Mouse (Mus musculus) mouse trophoblast stem cell (cell line): Measurements from ENCODE around the gene Stx5a.

ENCODE experiments used
- in situ Hi-C, 2 experiments: fragments of 300-500 bp; cut with MseI, MboI; formaldehyde crosslinking; loops; 2 replicates in 1 of 2; 3 replicates in 1 of 2; pipeline ENCODE4 v1.15.1; 2025

Stx5a gene

DNA sequence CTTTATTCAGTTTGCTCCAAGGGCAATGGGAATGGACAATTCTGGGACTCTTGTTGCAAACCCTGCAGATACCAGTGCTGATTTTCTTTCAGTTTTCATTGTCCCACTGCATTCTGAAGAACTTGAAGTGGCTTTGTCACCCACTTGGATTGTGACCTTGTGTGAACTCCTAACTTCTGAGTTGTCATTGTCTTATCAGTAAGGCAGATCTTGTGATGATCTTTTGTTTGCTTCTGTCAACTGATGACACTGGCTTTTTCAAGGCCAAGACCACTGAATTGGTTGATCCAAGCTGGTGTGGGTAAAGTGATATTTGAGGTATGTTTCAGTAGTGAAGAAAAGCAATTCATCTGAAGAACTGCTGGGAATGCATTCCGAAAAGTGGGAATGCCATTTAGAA lies 4.2 kb downstream of the Stx5a start:
- in situ Hi-C loops, result no loop called here

GRCm38 (mm10) chr19:8747368-8747767 lies 6.2 kb downstream of the Stx5a start:
- in situ Hi-C loops, result no loop called here

DNA sequence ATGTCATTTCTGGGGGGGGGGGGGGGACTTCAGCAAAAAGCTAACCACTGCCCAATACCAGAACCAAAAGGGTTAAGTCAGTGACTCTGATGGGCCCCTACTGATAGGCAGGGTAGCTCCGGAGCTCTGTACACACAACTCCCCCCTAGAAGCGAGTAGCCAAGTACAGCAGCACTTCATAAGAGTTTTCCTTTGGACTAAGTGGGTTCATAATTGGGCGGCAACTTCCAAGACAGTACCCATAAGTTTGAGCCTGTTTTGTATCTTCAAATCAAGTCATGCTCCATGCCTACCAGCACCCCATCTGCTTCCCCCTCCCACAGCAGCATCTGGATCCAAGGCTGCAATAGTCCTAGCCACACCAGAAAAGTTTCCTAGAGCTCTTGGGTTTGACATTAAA lies 14.4 kb downstream of the Stx5a start:
- in situ Hi-C loops, result no loop called here

- in situ Hi-C loops, result no loop called here
Measured at GRCm38 (mm10) chr19:8756635-8757387, 15.6 kb downstream of the Stx5a start, which contains the start of gene Nxf1. TSS of gene Nxf1 (plus strand) at chr19:8757073.

GRCm38 (mm10) chr19:8757471-8757998 lies 16.3 kb downstream of the Stx5a start:
- in situ Hi-C loops, result no loop called here

DNA sequence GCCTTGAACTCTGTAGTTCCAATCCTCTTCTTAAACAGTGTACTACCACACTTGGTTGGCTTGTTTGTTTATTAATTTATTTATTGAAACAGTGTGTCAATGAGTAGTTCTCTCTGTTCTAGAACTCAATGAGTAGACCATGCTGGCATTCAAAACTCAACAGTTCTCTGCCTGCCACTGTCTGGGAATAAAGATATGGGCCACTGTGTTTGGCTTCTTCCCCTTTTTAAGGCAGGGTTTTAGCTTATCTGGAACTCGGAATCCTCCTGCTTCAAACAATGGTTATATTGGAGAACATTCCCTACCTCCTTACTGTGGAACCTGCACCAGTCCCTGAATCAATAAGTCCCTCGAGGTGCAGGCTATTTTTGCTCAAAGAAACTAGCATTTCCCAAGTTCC lies 17.7 kb downstream of the Stx5a start:
- in situ Hi-C loops, result no loop called here

DNA sequence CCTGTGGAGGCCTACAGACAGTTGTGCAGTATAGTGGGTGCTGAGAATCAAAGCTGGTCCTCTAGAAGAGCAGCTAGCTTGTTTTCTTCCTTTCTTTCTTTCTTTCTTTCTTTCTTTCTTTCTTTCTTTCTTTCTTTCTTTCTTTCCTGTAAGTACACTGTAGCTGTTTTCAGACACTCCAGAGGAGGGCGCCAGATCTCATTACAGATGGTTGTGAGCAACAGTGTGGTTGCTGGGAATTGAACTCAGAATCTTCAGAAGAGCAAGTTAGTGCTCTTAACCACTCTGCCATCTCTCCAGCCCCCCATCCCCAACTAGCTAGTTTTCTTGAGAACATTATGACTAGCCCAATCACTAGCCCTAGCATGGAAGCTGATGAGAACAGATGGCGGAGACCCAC lies 19.5 kb downstream of the Stx5a start:
- in situ Hi-C loops, result no loop called here

DNA sequence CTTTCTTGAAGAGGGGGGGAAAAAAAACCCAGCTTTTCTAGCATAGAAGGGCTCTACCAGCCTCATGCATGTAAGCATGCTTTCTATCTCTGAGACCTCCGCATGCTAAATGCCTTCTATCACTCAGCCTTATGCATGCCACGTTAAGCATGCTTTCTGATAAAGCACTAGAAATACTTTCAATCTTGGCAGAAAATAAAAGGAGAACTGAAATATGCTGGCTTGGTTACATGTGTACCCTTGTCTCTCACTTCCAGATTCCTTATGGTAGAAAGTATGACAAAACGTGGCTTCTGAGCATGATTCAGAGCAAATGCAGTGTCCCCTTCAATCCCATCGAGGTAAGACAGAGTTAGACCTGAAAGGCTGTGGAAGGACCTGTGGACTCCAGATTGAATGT lies 22.1 kb downstream of the Stx5a start:
- in situ Hi-C loops, result no loop called here

GRCm38 (mm10) chr19:8765562-8765961 lies 24.3 kb downstream of the Stx5a start:
- in situ Hi-C loops, result no loop called here

DNA sequence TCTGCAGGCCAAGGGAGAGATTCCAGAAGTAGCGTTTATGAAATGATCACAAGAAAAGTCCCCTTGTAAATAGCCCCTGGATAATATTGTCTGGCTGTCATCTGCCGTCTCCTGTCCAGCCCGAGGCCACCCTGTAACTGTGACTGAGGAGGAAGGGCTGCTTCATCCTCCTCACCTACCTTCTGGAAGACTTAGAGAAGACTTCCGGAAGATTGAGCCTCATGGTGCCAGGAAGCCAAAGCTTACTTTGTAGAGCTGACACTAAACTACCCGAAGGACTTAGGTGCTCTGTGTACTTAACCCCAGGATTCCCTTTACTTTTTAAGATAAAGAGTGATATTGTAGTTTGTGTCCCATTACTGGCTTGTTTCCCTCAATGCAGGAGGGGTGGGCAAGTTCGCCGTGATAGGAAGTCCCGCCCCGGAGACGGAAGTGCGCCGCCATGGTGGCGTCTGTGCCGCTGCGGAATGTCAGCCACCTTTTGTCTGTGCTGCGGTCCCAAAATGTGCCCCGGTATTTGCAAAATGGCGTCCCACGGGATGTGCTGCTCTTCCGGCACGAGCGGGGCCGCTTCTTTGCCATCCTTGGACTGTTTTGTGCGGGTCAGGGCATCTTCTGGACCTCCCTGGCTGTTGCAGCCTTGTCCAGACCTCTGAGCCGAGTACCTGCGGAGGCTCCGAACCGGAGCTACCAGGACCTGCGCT lies 29.5 kb downstream of the Stx5a start, which contains the start of gene Tmem223:
Gene Tmem223 (plus strand): TSS at position 430 of the 704 bp plus-strand sequence.
- in situ Hi-C loops, result no loop called here

GRCm38 (mm10) chr19:8772996-8773395 lies 31.8 kb downstream of the Stx5a start:
- in situ Hi-C loops, result no loop called here

DNA sequence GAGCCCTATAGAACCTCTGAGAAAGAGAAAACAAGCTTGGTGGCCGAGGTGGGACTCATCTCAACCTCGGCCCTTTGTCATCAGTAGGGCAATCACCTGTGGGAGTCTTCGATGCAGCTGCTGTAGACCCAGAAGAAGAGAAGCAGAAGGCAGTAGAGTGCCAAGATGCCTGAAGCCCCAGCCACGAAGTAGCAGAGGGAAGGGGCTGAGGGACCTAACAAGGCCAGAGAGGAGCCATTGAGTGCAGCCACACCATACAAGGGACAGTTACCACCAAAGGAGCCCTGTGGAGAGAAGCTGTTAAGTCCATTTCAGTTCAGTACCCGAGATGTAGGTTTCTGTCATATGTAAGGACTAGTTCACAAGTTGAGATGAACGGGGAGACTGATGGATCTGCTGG lies 32.2 kb downstream of the Stx5a start:
- in situ Hi-C loops, result no loop called here

- in situ Hi-C loops, result no loop called here
Measured at GRCm38 (mm10) chr19:8774086-8774835, 33.0 kb downstream of the Stx5a start, which contains the start of gene Tmem179b. TSS of gene Tmem179b (minus strand) at chr19:8774467.

- in situ Hi-C loops, result no loop called here
Measured at GRCm38 (mm10) chr19:8774951-8775421, 33.8 kb downstream of the Stx5a start.

GRCm38 (mm10) chr19:8786008-8786781 lies 45.0 kb downstream of the Stx5a start, which contains the start of gene Taf6l:
TSS of gene Taf6l (minus strand) at chr19:8786417.
- in situ Hi-C loops, result no loop called here

DNA sequence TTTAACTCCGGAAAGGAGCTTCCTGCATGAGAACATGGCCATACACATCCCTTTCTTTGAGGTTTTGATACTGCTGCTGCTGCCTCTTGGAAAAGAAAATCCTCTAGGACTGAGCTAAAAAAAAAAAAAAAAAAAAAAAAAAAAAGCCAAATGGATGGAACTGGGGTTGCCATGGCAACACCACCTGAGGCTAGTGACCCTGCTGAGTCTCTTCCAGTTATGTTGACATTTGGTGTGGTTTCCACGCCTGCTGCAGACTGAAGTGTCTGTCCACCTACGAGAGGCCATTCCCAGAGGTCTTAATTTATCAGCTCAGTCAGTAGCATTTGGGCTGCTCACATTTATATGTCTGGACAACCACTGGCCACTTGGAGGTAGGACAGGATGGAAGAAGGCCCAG lies 47.3 kb downstream of the Stx5a start:
- in situ Hi-C loops, result no loop called here

DNA sequence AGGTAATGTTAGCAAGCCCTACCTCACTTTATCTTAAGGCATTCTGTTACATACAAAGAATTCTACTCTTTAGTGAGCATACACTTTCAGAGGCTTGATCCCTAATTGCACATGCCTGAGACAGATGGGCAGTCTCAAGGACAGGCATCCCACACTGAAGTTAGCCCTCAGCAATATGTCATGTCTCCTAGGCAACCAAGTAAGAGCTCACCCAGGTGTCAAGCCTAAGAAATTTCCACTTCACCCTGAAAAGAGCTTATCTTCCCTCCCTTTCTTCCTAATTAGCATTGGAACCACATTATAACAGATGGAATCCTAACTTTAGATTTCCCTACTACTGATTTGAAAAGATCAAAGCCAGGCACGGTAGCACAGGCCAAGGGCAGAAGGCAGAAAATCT lies 48.0 kb downstream of the Stx5a start:
- in situ Hi-C loops, result no loop called here

GRCm38 (mm10) chr19:8790171-8790570 lies 49.0 kb downstream of the Stx5a start:
- in situ Hi-C loops, result no loop called here

DNA sequence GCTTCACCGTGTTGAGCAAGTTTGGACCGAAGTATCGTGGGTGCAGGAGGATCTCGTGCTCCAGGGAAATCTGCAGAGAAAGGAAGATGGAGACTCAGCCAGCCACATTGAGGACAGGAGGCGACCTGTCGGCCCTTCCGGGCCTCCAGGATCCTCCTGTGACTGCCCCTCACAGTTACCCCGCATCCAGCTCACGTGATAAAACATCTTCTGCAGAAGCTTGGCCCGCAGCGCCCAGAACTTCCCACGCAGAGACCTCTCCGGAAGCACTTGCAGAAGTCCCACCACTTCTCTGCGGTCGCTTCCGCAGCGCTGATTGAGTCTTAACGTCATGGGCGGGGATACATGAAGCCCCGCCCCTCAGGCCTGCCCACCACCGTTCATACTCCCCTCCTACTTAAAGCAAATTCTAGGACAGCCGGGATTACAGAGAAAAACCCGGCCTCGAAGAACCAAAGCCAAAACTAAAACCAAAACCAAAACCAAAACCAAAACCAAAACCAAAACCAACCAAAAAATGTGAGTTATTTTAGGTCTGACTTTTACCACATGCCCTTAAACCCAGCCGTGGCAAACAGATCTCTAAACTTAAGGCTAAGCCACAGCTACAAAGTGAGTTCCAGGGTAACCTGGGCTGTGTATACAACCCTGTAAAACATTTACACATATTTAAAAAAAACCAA lies 57.2 kb downstream of the Stx5a start, which contains the start of gene Polr2g:
Gene Polr2g (minus strand): TSS at position 314 of the 683 bp plus-strand sequence.
- in situ Hi-C loops, result no loop called here

GRCm38 (mm10) chr19:8798947-8799315 lies 57.7 kb downstream of the Stx5a start:
- in situ Hi-C loops, result no loop called here
